Mouse (Mus musculus): Measurements from ENCODE around the gene Foxk1. TPM values are rescaled to one million over a fixed set of nuclear protein-coding genes. Genes with fewer than 3 reads are reported as not detected.

Gene Foxk1
- polyA plus RNA-seq, 1 experiment, result 9.1 TPM

DNA sequence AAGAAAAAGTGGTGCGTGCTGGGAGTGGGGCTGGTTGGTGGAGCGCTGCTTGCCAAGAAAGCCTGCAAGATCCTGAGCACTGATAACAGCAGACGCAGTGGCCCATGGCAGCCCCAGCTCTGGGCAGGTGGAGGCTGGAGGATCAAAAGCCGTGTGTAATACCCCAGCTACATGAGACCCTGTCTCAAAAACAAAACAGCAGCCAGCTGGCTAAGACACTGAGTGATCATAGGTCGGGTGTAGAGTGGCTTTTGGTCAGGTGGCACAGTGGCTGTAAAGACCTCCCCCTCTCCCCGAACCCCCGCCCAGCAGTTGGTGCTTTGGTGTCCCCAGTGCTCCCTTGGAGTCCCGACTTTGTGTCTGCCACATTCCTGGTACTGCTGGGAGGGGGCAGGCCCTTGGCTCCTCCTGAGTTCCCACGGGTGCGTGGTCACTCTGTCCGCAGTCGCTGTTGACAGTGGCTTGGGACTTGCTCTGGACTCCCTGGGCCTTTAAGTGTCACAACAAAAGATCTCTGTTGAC is 38.7 kb downstream of the Foxk1 start:
- peak overlapping the region; percentile 63 for H3K4me3 ChIP-seq (replicated peaks; ENCODE audit: control insufficient read depth, low read depth, low read length)
- peaks cover 10% of the 10 kb centered on the region for H3K4me1 ChIP-seq (ENCODE audit: control insufficient read depth, insufficient read depth, low read length)
- WGBS, result 7% methylated on average over 12 of the region's 12 CpGs
- no peak for TF ChIP-seq CTCF (IDR thresholded peaks at IDR 0.05; ENCODE audit: control insufficient read depth, insufficient read depth, low read length)
- TF ChIP-seq POLR2A (IDR thresholded peaks at IDR 0.05; ENCODE audit: borderline replicate concordance, control insufficient read depth, low read depth, low read length), result no peak
- H3K27ac ChIP-seq (ENCODE audit: control insufficient read depth, insufficient read depth, low read depth, low read length, poor library complexity), result peak overlapping the region; percentile 92

DNA sequence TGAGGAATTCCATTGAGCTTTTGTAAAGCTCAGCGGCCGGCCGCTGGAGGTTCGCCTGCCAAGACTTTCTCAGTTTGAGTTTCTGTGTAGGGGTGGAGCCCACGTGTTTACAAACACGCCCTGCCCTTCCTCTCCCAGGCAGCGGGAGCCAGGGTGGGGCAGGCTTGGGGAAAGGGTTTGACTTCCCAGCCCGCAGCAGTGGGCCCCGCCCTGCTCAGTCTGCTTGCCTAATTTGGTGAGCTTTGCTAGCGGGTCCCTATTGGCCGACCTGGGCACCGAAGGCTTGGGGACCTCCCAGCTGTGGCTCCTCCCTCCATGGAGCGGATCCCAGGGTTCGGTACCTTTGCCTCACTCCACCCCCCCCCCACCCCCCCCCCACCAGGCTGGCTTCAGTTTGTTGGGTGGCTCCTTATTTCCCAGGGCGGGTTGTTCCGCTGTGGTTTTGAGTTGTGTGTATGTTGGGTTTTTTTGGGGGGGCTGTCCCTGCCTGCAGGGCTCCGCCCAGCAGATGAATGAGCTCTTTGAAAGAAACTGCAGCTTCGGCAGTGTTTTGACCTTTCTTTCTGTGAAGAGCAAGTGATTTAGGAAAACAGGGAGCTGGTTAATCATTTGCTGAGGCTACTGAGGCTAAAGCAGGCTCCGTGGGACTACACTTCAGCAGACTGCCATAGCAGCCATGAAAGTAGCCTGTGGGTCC is 39.3 kb downstream of the Foxk1 start:
- peak overlapping the region; percentile 63 for H3K4me3 ChIP-seq (replicated peaks; ENCODE audit: control insufficient read depth, low read depth, low read length)
- TF ChIP-seq CTCF (IDR thresholded peaks at IDR 0.05; ENCODE audit: control insufficient read depth, insufficient read depth, low read length) (no peak), POLR2A (IDR thresholded peaks at IDR 0.05; ENCODE audit: borderline replicate concordance, control insufficient read depth, low read depth, low read length) (peak; percentile 48; the same call in 1 of the 2 replicates)
- H3K27ac ChIP-seq (ENCODE audit: control insufficient read depth, insufficient read depth, low read depth, low read length, poor library complexity), result peak overlapping the region; percentile 92
- WGBS, result 0% methylated on average over 19 of the region's 19 CpGs
- peaks cover 11% of the 10 kb centered on the region for H3K4me1 ChIP-seq (ENCODE audit: control insufficient read depth, insufficient read depth, low read length)

DNA sequence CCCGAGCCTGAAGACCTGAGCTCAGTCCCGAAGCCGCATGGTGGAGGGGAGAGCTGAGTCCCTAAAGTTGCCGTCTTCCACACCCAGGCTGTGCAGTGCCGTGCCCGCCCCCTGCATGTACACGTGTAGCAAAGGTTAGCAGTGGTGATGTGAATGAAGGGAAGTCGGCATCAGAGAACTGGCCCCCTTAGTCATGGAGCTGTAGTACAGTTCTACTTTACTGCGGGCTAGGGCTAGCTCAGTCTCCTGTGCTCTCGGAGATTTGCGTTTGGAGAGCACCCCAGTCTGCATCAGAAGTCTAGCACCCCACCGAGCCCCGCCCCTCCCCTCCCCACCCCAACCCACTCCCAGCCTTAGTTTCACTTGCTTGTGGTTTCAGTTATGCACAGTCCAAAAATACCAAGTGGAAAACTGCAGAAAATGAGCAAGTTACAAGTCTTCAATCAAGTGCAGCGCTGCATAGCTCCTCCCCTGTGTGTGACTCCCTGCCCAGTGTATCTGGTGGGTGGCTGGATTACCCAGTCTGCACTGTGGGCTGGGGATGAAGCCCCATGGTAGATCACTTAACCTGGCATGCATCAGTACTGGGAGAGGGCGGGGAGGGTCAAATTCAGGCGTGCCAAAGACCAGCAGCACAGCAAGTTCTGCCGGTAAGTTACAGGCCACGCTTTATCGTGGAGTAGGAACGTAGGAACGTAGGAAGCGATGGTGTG is 40.2 kb downstream of the Foxk1 start:
- Histone ChIP-seq H3K27ac (ENCODE audit: control insufficient read depth, insufficient read depth, low read depth, low read length, poor library complexity) (peak overlapping the region; percentile 78), H3K4me1 (ENCODE audit: control insufficient read depth, insufficient read depth, low read length) (peaks cover 15% of the 10 kb centered on the region), H3K4me3 (replicated peaks; ENCODE audit: control insufficient read depth, low read depth, low read length) (peak overlapping the region; percentile 57)
- no peak for TF ChIP-seq CTCF (IDR thresholded peaks at IDR 0.05; ENCODE audit: control insufficient read depth, insufficient read depth, low read length)
- TF ChIP-seq POLR2A (IDR thresholded peaks at IDR 0.05; ENCODE audit: borderline replicate concordance, control insufficient read depth, low read depth, low read length), result no peak
- WGBS, result 3% methylated on average over 22 of the region's 22 CpGs

GRCm38 (mm10) chr5:142442045-142442440 is 40.7 kb downstream of the Foxk1 start:
- H3K27ac ChIP-seq (ENCODE audit: control insufficient read depth, insufficient read depth, low read depth, low read length, poor library complexity), result peak overlapping the region; percentile 78
- TF ChIP-seq CTCF (IDR thresholded peaks at IDR 0.05; ENCODE audit: control insufficient read depth, insufficient read depth, low read length) (no peak), POLR2A (IDR thresholded peaks at IDR 0.05; ENCODE audit: borderline replicate concordance, control insufficient read depth, low read depth, low read length) (no peak)
- peak overlapping the region; percentile 57 for H3K4me3 ChIP-seq (replicated peaks; ENCODE audit: control insufficient read depth, low read depth, low read length)
- H3K4me1 ChIP-seq (ENCODE audit: control insufficient read depth, insufficient read depth, low read length), result peaks cover 15% of the 10 kb centered on the region
- 19% methylated on average over 7 of the region's 7 CpGs for WGBS

GRCm38 (mm10) chr5:142443514-142443913 is 42.2 kb downstream of the Foxk1 start:
- peak overlapping the region; percentile 90 for H3K27ac ChIP-seq (ENCODE audit: control insufficient read depth, insufficient read depth, low read depth, low read length, poor library complexity)
- TF ChIP-seq POLR2A (IDR thresholded peaks at IDR 0.05; ENCODE audit: borderline replicate concordance, control insufficient read depth, low read depth, low read length) (peak; percentile 32; the same call in 1 of the 2 replicates), CTCF (IDR thresholded peaks at IDR 0.05; ENCODE audit: control insufficient read depth, insufficient read depth, low read length) (no peak)
- peak overlapping the region; percentile 55 for H3K4me3 ChIP-seq (replicated peaks; ENCODE audit: control insufficient read depth, low read depth, low read length)
- 16% methylated on average over 15 of the region's 15 CpGs for whole genome bisulfite sequencing
- H3K4me1 ChIP-seq (ENCODE audit: control insufficient read depth, insufficient read depth, low read length), result peaks cover 15% of the 10 kb centered on the region

- WGBS, result 41% methylated on average over 14 of the region's 14 CpGs
- H3K4me1 ChIP-seq (ENCODE audit: control insufficient read depth, insufficient read depth, low read length), result peaks cover 15% of the 10 kb centered on the region
- peak overlapping the region; percentile 90 for H3K27ac ChIP-seq (ENCODE audit: control insufficient read depth, insufficient read depth, low read depth, low read length, poor library complexity)
- peak overlapping the region; percentile 42 for H3K4me3 ChIP-seq (replicated peaks; ENCODE audit: control insufficient read depth, low read depth, low read length)
- TF ChIP-seq POLR2A (IDR thresholded peaks at IDR 0.05; ENCODE audit: borderline replicate concordance, control insufficient read depth, low read depth, low read length) (no peak), CTCF (IDR thresholded peaks at IDR 0.05; ENCODE audit: control insufficient read depth, insufficient read depth, low read length) (no peak)
Observed at GRCm38 (mm10) chr5:142443994-142444393, 42.7 kb downstream of the Foxk1 start.

DNA sequence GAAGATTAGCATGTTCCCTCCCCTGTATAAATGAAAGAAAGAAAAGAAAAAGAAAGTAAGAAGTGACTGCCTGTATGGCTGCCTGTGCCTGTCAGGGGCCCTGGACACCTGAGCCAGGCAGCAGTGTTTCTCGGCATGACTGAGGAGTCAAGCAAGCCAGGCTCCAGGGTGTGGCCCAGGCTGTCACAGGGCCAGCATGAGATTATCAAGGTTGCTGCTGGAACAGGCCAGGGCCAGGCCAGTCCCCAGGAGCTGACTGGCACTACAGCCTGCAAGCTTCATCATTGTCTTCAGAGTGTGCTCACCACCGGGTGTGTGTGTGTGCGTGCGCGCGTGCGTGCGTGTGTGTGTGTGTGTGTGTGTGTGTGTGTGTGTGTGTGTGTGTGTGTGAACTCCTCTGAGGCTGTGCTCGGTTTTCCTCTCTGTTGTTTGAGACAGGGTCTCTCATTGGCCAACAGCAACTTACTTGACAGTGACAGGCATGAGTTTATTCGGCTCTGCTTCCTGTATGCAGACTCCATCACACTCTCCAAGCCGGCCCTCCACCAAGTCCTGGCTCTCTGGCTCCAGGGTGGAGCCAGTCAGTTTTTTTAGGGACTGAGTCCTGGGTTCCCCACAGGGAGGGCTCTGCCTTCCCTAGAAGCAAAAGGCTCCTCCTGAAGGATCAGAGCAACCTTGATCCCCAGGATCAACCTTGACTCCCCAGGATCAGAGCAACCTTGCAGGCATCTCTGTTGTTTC is 43.7 kb downstream of the Foxk1 start:
- 60% methylated on average over 11 of the region's 11 CpGs for WGBS
- H3K4me1 ChIP-seq (ENCODE audit: control insufficient read depth, insufficient read depth, low read length), result peaks cover 15% of the 10 kb centered on the region
- TF ChIP-seq CTCF (IDR thresholded peaks at IDR 0.05; ENCODE audit: control insufficient read depth, insufficient read depth, low read length) (no peak), POLR2A (IDR thresholded peaks at IDR 0.05; ENCODE audit: borderline replicate concordance, control insufficient read depth, low read depth, low read length) (peak; percentile 25; the same call in 1 of the 2 replicates)
- H3K27ac ChIP-seq (ENCODE audit: control insufficient read depth, insufficient read depth, low read depth, low read length, poor library complexity), result peak overlapping the region; percentile 90
- H3K4me3 ChIP-seq (replicated peaks; ENCODE audit: control insufficient read depth, low read depth, low read length), result no peak overlapping the region
